Mouse (Mus musculus) frontal cortex, adult (tissue): ENCODE results near the gene Mamld1.

ENCODE experiments used
- ATAC-seq: cut with Nextera tagmentation; 2 replicates; pipeline ENCODE4 v1.9.2; 2017; ENCODE audit warnings: mild to moderate bottlenecking, moderate library complexity, mixed read lengths; ENCODE audit not compliant: low TSS enrichment

Gene Mamld1

DNA sequence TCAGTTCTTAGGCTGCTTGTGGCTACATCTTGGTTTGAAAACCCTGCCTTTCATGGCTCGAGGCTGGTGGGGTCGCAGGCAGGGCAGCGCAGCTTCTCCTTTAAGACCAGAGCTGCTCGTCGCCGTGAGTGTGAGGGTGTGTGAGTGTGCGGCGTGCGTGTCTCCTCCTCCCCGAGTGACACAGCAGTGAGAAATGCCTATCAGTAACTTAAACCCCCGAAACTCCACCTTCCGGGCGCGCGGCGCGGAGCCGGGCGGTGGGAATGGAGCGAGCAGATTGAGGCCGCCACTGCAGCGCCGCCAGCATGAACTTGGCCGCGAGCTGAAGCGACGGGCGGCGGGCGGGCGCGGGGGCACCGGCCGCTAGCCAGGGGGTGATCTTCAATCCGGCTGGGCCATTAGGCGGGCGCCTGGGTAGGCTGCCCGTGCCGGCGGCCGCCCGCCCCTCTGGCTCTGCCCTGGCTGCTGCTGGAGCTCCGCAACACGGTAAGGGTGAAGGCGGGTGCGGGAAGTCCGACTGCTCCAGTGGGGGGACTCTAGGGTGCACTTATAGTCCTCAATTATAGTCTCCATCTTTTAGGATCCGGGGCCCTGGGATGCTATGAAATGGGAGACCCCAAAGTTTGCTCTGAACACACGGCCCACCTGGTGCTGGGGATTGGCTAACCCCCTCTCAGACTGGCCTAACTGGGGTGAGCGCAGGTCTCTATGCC is at the start of gene Mamld1:
Gene Mamld1 (plus strand): TSS at position 393 of the 713 bp plus-strand sequence.
- peak; percentile 82 for ATAC-seq

DNA sequence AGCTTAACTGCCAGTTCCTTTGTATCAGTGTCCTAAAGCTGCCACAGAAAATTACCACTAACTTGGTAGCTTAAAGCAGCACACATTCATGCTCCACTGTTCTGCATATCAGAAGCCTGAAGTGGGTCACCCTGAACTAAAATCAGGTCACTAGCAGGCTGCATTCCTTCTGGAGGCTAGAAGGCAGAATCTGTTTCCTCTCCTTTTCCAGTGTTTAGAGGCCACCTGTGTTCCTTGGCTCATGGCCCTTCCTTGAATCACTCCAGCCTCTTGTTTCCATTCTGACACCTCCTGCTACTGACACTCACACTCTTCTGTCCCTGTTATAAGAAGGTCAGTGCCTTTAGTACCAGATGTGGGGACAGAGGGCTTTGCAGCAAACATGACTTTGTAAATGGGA is 25.3 kb upstream of the Mamld1 start:
- ATAC-seq: no peak

DNA sequence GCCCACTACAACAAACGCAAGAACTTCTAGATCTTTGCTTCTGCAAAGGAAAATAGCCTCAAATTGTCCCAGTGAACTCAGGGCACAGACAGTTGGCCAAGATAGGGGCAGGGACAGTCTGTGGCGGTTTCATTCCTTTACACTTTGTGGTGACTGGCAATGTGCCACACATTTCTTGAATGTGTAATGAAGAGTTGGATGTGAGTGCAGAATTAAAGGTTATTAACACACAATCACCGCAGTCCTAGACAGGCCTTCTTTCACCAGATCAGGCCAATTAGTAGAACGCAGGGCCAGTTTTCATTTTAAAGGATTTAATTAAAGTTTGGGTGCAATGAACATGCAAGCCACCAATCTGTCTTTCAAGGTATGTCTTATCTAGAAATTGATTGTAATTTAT is 22.0 kb upstream of the Mamld1 start:
- ATAC-seq: no peak

DNA sequence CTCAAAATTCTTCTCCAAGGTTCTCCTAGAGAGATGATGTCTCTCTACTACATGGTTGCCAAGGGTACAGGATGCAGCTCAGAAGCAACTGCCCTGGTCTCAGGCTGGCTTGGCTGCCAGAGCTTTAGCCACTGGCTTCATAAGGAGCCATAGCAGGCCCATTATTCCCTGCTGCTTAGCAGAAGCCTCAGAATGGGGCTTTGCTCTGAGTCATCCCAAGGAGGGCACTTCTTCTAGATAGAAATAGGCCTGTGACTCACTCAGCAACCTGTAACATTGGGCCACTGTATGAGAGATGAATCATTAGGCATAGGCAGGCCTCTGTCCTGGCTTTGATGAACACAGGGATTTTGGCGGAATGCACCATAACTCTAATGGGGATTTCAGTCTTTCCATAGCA is 21.1 kb upstream of the Mamld1 start:
- ATAC-seq: peak; percentile 92

DNA sequence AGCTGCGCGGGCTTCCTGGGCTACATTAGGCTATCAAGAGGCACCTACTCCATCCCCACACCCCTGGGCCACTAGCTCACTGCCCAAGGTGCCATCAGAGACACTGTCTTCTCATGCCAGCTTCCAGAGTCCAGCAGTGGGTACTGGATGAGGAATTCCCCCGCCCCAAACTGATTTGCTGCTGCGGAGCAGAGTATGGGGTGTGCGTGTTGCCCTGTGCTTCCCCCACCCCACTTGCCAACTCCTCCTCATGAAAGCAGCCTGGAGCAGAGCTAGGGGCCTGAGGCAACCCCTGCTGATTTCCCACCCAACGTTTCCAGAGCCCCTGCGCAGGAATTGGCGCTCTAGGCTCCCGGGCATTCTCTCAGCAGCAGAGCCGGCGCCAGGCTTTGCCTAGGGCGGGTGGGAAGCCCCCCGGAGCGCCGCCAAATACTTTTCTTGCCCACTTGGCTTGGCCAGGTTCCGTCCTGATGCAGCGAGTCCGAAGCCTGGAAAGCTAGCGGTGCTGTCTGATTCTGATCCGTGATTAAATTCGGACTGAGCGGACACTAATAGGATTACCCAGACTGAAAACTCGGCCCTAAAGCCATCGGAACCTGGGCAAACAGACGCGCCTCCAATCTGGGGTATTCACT is 738 bp downstream of the Mamld1 start:
- 0 out of 2 replicates have a peak, but pooled peaks have one; percentile 4 for ATAC-seq

DNA sequence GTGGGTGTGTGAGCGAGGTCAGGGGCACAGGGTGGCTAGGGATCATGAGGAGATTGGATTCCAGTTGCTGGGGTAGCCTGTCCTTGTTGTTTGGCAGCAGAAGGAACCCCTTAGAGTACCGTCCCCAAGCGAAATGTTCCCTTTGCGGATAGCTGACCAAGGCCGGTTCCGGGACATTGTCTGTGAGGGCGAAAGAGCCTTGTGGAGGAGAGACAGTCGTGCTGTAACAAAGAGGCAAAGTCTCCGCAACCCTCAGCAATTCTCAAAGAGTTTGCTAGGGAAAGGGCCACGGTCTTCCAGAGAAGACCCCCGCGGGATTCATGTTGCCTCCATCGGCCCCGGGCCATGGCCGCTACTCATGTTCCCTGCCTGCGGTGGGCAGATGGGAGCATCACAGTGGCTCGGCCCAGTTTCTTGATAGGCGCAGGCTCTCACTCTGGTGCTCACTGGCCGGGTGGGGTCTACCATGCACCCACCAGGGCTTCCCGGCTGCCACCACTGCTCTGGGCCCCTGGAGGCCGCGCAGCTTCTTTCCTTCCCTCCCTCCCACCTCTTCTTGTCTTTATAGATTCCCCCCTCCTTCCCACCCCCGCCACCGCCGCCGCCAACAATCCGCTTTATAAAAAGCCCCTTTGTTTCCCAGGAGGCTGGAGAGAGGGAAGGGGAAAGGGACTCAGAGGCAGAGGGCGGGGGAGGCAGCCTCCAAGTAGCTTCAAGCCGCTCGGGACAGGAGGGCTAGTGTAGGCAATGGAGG is 1.5 kb downstream of the Mamld1 start:
- peak; percentile 15 for ATAC-seq

DNA sequence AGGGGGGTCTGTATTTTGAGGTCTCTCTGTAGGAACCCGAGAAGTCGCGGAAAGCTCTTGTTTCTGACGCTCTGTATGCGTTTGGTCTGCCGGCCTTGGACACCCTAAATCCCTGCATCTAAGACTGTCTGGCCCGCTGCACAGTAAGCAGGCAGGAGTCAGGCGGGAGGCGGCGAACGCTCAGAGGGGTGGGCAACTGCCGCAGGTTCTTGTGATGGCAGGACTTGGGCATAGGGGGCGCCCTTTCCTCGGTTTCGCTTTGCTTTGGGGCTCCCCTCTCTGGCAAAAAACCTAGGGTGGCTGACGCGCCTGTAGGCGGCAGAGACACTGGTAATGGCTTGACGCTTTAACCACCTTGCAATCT is 2.0 kb downstream of the Mamld1 start:
- ATAC-seq: peak; percentile 41

DNA sequence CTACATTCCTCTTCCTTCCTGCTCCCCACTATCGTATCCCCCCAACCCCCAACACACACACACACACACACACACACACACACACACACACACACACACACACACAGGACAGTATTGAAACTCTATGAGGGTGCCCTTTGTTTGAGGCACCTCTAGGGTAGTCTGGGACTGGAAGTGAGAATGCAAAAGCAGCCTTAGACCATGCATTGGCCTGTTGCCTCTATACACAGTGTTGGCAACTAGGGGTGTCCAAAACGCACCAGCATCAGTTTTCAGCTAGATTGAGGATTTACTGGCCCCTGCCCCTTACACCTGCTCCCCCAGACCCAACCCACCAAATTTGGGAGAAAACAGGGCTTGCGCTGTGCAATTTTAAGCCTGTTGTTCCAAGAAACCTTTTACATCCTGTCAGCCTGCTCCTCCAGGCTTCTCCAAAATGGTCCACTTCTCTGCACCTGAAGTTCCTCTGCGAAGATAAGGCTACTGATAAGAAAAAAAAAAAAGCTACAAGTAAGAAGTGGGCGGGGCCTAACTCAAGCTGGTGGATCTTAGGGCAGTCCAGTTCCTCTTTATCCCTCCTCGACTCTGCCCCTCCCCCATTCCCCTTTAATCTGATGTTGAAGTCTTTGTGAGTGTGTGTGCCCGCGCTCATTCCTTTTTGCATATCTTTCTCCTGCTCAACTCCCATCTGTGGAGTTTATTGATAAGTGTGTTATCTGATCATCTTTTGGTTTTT is 2.6 kb downstream of the Mamld1 start:
- ATAC-seq: no peak

DNA sequence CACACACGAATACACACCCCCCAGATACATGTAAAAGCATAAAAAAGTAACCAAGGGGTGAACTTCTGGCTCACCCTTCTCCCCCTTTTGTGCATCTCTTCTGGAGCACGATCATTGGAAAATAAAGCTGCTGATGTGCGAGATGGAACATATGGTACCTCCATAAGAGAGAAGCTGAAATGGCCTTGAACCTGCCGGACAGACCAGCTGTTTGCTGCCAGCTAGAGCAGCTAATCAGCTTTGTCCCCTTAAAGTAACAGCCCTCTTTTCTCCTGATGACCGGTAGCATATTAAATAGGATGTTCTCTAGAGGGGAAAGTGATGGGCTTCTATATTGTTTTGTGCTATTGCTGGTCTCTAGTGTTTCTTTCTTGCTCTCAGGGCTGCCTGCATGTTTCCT is 3.2 kb downstream of the Mamld1 start:
- no peak for ATAC-seq

DNA sequence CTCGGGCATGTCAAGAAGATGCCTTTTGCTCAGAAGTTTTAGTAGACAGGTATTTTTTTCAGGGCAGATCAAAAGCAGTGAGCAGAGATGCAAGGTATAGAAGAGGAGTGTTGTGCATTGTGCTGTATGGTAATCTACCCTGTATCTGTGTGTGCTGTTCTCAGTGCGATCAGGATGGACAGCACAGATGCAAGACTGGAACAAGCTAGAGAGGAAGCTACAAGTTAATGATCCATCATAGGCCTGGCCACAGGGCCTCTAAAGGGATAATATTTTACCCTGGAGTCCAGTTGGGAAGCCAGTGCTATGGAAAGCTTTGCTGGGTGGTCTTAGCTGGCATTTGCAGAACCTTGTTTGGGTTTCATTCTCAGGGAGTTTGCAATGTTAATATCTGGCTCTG is 6.9 kb downstream of the Mamld1 start:
- ATAC-seq: no peak

DNA sequence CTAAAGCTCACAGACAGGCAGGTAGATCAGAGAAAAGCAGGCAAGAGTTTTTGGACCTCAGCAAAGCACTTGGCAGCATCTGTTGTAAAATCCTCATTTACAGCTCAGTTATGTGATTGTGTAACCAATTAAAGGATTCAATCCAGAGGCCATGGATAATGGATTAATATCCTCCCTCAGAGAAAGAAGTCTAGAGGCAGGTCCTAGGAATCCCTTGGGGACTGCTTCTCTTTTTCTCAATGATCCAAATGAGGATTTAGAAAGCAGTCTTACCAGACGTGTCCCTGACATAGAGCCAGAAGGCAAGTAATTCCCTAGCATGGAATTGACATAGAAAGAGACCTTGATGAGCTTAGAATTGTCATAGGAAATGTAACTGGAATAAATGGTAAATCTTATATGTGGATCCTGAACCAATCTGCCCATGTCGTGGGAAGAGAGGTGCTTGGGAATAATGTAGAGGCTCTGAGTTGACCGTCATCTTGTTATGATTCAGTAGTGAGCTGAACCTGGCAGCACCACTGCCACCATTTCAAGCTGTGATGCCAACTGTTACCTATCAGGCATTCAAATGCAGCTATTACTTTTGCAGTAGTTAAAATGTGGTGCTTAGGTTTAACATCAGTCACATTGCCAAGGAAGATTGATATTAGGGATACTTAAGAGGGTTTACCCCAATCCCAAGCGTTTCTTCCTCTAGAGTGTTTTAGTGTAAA is 35.2 kb downstream of the Mamld1 start:
- ATAC-seq: 0 out of 2 replicates have a peak, but pooled peaks have one; percentile 31

DNA sequence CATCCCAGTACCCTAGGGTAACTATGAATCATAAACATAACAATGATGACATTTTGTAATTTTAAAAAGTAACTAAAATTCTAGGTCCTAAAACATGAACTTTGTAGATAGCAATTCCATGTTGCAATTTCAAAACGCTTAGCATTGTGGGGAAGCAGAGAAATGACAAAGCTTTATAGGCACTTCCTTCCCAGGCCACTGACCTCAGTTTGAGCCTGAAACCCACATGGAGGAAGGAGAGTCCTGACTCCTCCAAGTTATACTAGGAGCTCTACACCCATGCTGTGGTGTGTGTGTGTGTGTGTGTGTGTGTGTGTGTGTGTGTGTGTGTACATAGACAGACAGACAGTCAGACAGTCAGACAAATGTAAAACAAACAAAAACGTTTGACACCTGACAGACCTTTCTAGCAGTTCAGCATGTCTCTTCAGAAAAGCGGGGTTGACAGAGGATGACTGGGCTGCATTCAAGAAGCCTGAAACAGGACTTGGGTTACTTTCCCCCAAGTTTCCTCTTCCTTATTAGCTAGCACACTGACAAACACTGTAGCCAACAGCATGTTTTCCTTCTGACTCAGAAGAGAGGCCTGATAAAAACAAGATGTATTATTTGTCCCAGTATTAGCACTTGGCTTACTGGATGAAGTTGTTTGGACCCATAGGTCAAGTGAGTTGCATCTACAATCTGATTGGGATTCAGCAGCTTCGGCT is 37.5 kb downstream of the Mamld1 start:
- no peak for ATAC-seq

DNA sequence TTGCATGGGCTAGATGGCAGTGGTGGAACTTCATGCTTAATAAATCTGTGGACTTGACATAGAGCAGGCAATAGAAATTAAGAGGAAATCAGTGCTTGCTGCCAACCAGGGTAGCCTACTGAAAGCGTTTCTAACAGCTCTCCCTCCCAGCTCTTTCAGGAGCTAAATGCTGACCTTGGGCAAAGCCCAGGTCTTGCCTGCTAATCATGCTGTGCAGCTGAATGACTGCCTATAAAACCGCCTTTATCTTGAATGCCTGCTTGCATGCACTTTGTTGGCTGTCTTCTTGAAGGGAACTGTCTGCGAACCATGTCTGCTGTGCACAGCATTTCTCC is 38.0 kb downstream of the Mamld1 start:
- ATAC-seq: no peak

DNA sequence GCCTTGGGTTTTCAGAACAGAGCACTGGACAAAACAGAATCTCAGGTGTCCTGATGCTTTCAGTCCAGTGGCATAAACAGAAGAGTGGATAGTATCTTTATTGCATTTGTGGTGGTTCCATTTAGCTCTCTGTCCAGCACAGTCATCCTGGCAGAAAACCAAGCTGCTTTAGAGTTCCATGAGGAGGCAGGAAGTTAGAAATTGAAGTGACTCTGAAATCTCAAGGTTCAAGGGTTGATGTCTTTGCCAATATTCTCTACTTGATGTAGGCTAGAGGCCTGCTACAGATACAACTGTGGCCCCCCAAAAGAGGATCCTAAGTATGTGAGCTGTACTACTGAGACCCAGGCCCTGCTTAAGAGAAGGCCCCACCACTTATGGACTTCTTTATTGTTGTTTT is 55.8 kb downstream of the Mamld1 start:
- no peak for ATAC-seq

DNA sequence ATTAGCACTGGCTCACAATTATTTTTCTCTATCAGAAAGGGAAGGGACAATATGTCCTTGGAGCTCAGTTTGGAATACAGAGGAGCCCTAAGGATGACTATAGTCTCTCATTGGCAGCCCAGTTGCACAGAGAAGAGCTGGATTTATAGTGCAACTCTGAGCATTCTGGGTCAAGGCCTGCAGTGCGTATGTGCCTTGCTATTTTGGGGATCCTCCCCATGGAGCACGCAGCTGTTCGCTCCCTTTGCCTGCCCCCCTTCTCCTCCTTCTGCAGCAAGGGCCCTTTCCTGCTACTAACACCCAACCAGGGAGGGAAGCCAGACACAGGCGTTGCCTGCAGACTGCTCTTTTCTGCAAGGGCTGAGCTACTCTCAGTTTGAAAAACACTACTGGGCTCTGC is 56.3 kb downstream of the Mamld1 start:
- peak; percentile 94 for ATAC-seq

DNA sequence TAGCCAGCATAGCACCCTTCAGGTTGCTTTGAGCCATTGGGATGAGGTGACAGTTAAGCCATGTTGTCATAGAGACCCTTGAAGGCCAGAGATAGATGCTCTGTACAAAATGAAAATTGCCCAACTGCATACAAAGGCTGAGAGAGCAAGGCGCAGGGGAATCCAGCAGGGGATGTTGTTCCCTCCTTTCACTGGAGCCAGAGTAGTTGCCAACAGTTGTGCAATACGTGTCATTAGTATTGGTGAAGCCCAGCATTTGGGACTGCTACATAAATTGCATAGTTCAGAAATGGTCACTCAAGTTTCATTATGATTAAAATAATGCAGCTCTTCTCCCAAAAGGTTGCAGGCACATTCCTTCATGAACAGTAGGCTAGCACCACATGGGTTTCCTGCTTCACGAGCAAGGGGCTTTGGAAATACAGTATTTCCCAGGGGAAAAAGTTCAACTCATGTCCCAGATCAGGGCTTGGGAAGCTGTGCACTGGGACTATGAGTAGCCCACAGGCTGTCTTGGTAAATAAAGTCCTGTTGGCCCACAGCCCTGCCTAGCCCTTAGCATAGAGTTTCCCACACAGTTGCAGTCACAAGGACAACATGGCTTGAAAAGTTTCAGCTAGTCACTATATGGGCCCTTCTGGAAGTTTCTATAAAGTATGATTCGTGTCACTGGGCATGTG is 58.1 kb downstream of the Mamld1 start:
- ATAC-seq: no peak

DNA sequence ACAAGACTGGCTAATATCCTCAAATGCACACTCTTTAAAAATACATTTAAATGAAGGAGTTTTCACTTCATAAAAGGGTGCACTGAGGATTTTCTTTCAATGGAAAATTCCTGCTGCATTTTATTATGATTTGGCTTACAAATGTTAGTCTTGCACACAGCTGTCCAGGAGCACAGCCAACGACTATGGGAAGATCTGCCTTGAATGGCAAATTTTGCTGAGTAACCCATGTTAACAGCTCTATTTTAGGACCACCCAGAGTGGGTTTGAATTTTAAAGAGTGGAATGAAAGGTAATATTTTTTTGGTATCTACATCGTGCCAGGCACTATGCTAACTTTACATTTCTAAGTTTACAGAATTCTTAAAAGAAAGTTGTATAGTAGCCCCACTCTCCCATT is 60.3 kb downstream of the Mamld1 start:
- peak; percentile 27; the same call in 1 of the 2 replicates for ATAC-seq

DNA sequence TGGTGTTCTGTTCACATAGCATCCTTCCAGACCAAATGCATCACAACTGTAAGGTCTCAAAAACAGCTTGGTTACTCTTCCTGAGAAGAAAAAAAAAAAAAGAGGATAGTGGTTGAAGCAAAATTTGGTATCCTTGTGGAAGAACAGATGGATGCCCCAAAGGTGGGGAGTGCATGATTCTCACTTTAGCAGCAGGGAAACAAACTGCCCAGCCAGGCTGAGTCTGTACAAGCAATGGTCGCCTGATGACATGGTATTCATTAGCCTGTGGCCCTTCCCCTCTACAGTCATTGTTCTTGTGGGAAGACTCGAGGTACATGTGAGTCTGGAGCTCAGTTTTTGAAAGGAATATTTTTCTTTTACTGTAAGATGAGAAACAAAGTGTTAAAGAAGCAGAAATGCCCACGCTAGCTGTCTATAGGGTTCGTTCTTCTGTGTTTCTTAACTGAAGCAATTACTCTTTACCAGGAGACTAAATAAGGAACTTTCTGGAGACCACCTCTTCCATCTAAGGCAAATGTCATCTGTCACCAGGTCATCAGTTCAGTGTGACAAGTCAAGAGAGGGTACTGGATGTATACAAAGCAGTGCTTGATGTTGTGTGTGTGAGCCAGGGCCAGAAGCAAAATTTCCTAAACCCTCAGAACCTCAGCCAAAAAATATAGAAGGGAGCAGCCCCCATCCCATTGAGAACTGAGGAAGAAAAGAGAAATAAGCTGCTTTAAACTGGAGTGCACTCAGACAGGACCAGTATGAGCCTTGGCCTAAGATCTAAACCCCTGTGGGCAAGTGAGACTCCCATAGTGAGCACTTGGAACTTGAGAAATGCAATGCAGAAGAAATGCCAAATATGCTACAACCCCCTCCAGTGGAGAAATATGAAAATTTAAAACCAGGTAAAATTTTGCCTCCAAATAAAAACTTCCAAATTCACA is 72.6 kb downstream of the Mamld1 start:
- ATAC-seq: no peak

DNA sequence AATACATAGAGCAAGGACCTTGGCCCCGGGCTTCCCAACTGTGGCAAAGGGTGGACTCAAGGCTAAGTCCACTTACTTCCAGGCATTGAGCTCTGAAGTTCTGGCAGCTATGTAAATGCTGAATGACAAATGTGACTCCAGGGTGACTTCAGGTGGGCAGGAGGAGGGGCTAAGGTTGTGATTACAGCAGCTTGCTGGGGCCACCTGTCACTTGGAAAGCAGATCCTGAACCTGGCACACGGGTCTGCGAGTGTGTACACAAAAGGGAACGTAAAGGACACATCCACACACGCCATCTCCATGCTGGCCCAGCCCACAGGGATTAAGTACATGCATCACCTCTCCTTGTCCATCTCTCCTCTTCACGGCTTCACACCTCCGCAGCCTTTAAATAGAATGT is 75.0 kb downstream of the Mamld1 start:
- no peak; the same call in 1 of the 2 replicates for ATAC-seq
